Mouse (Mus musculus) thymus, adult 2 months (tissue): ENCODE results near the gene Gprc5c. TPM values are rescaled to one million over a fixed set of nuclear protein-coding genes. Genes with fewer than 3 reads are reported as not detected.

Experiments used
- DNase-seq: peaks from one replicate; pipeline ENCODE4 v3.0.0; 2021
- H3K27ac ChIP-seq: fragments of 200-500 bp; 2 replicates; pipeline ENCODE4 v1.5.1; 2012; ENCODE audit warnings: low read length, control low read depth; ENCODE audit not compliant: control insufficient read depth, insufficient read depth
- H3K27me3 ChIP-seq: fragments of 200-500 bp; 2 replicates; pipeline ENCODE4 v1.6.1; 2012; ENCODE audit warnings: mild to moderate bottlenecking, low read length, moderate library complexity, mixed read lengths; ENCODE audit not compliant: control insufficient read depth, insufficient read depth
- H3K36me3 ChIP-seq: fragments of 200-500 bp; 2 replicates; pipeline ENCODE4 v1.6.1; 2012; ENCODE audit warnings: mild to moderate bottlenecking, low read length, moderate library complexity; ENCODE audit not compliant: control insufficient read depth, insufficient read depth
- H3K4me1 ChIP-seq: fragments of 200-500 bp; replicated peaks from 2 replicates; pipeline ENCODE4 v1.6.1; 2012; ENCODE audit warnings: low read length; ENCODE audit not compliant: control insufficient read depth, insufficient read depth
- H3K4me3 ChIP-seq: fragments of 200-500 bp; 2 replicates; pipeline ENCODE4 v1.5.1; 2012; ENCODE audit warnings: mild to moderate bottlenecking, low read length, control low read depth, moderate library complexity; ENCODE audit not compliant: control insufficient read depth, insufficient read depth
- CTCF ChIP-seq: fragments of 200-500 bp; IDR thresholded peaks from 2 replicates; pipeline ENCODE4 v1.5.1; 2012; ENCODE audit warnings: mild to moderate bottlenecking, control low read depth, low read length, moderate library complexity, borderline replicate concordance; ENCODE audit not compliant: control insufficient read depth, poor library complexity, insufficient read depth; ENCODE audit errors: extremely low read depth
- POLR2A ChIP-seq: fragments of 200-500 bp; IDR thresholded peaks from 2 replicates; pipeline ENCODE4 v1.6.1; 2012; ENCODE audit warnings: mild to moderate bottlenecking, low read length, control low read depth, moderate library complexity; ENCODE audit not compliant: control insufficient read depth, poor library complexity, insufficient read depth; ENCODE audit errors: extremely low read depth
- WGBS: fragments of 180-500 bp; shearing (Covaris S2); methylation state at CpG from one replicate; pipeline ENCODE4 v1.1.7; 2018; 5-methylcytosine and 5-hydroxymethylcytosine counted together
- polyA plus RNA-seq: library from polyadenylated mRNA; depleted of rRNA; stranded (reverse); fragments of >200 nt; gene quantifications from 2 replicates; pipeline ENCODE4 v1.2.3, GENCODE M21; 2012

Gprc5c gene
- polyA plus RNA-seq, 1 experiment, result 5.4 TPM

DNA sequence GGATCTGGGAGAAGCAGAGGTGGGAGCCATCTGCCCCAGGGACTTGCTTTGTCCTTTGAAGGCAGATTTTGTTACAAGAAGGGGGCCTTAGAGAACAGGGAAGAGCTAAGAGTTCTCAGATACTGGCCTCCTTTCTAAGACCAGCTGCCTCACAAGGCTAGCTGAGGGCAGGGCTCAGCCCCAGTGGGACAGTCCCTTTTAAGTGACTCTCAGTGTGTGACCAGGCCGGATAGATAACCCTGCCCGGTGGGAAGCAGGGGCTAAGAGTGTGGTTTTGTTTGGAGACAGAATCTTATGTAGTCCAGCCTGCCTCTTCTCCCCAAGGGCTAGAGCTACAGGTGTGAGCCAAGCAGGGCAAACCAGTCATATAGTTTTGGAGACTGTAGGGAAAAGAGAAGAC is 1.4 kb upstream of the Gprc5c start:
- DNase-seq, result no peak
- H3K4me3 ChIP-seq, result no peak overlapping the region
- H3K36me3 ChIP-seq, result no peaks in the 10 kb centered on the region
- H3K27ac ChIP-seq, result no peak overlapping the region
- 0 out of 2 replicates have a peak, but pooled peaks cover 5% of the 10 kb centered on the region for H3K4me1 ChIP-seq
- H3K27me3 ChIP-seq, result peaks cover 18% of the 10 kb centered on the region
- TF ChIP-seq POLR2A (no peak), CTCF (no peak)
- WGBS, result 53% methylated on average over 2 of the region's 2 CpGs

DNA sequence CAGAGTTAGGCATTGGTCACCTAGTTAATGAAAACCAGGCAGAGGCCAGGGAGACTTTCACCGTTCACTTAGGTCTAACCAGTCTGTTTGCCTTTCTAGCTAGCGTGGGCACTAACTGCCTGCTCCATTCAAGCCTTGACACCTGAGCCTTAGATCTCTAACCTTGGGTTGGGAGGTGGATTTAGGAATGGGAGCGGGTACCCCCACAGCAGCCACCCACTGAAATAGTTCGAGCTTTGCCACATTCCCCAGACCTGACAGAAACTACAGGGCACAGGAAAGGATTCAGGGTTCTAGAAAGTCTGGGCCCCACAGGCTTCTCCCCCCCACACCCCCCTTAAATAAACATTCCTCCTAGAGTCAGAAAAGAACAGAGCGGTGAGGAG is 893 bp upstream of the Gprc5c start:
- Histone ChIP-seq H3K27me3 (peaks cover 18% of the 10 kb centered on the region), H3K4me3 (no peak overlapping the region)
- DNase-seq, result no peak

DNA sequence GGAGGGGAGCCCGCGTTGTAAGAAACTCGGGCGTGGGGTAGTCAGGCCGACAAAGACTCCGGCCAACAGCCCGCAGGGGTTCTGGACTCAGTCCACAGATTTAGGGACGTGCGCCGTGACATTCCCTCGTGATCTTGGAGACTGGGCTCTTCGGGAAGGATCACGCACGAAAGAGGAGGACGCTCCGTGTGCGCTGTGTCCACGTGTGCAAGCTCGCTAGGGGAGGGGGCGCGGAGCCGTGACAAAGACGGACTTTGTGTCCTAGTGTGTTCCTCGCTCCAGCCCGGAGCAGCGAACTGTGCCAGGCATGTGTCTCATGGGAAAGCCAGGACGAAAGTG is 286 bp downstream of the Gprc5c start:
- H3K36me3 ChIP-seq, result no peaks in the 10 kb centered on the region
- peak overlapping the region; percentile 30 for H3K4me3 ChIP-seq
- H3K27me3 ChIP-seq, result peaks cover 18% of the 10 kb centered on the region
- no peak for DNase-seq
- H3K4me1 ChIP-seq, result 0 out of 2 replicates have a peak, but pooled peaks cover 5% of the 10 kb centered on the region
- no peak overlapping the region for H3K27ac ChIP-seq
- TF ChIP-seq CTCF (no peak), POLR2A (no peak)
- WGBS, result 4% methylated on average over 27 of the region's 27 CpGs

More for the DNA sequence above, 893 bp upstream of the Gprc5c start:
- TF ChIP-seq CTCF, result no peak
- no peak for TF ChIP-seq POLR2A
- no peak overlapping the region for H3K27ac ChIP-seq
- H3K36me3 ChIP-seq, result no peaks in the 10 kb centered on the region
- WGBS, result 70% methylated on average over 5 of the region's 5 CpGs
- 0 out of 2 replicates have a peak, but pooled peaks cover 5% of the 10 kb centered on the region for H3K4me1 ChIP-seq

DNA sequence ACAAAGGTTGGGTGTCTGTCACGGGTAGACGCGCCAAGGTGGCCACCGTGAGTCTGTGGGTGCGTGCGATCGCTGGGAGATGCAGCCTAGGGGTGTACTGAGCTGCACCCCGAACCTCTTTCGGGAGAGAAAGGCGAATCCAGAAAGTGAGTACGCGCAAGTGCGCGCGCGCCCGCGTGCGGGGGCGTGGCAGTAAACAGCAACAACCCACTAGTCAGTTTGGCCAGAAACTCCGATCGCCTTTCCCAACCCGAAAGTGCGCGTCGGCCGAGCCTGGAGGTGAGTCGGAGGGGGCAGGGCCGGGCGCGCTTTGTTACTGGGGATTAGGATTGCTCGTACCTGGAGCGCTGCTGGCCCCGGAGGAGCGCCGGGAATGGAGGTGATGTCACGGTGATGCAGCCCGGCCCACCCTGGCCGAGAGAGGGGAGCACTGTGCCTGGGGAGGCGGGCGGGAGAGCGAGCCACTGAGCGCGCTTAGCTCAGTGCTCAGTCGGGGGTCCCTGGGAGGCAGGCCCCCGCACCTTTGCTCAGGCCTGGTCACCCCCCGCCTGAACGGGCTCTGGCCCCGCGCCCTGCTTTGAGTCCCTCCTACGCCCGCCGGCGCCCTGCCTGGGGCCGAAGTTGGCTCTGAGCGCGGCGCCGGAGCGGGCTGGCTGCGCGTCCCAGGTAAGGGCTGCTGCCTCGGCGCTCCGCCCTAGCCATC is 807 bp downstream of the Gprc5c start:
- no peak overlapping the region for H3K27ac ChIP-seq
- H3K36me3 ChIP-seq, result no peaks in the 10 kb centered on the region
- DNase-seq, result no peak
- under 1% methylated on average over 65 of the region's 65 CpGs for WGBS
- 0 out of 2 replicates have a peak, but pooled peaks cover 5% of the 10 kb centered on the region for H3K4me1 ChIP-seq
- TF ChIP-seq POLR2A (no peak), CTCF (no peak)
- peak overlapping the region; percentile 30 for H3K4me3 ChIP-seq
- H3K27me3 ChIP-seq, result peaks cover 18% of the 10 kb centered on the region

DNA sequence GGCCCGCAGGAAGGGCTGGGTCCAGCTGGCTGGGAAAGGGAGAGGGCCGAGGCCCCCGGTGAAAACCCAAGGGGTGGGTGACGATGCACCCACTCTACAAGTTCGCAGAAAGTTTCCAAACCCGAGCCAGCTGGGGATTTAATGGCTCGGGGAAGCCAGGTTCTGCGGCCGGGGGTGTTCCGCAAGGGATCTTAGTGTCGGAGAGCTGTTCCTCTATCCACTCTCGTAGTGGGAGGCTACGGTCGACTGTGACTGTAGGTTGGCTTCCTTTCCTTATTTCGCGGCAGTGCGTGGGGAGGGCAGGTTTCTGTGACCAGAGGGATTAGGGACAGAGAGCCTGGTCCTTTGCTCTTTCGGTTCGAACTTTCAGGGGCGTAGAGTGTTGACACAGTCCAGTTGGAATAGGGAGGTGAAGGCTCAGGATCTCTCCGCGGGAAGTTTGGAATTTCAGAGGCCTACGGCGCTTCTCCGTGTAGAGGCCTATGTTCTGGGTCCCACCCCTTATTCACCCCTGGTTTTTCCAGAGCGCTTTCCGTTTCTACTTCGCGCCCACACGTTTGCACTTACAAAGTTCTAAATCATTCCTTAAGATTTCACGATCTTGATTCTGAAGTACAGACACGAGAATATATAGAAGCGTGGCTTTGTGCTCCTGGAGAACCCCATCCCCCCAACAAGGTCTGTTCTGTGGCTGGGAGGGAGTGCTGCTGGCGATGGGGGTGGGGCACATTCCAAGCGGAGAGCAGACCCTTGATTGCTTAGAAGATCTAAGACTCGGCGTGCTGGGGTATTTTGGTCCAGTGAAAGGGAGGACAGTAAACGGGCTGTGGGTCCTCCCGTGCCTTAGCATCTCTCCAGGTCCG is 1.6 kb downstream of the Gprc5c start:
- H3K4me1 ChIP-seq, result 0 out of 2 replicates have a peak, but pooled peaks cover 5% of the 10 kb centered on the region

DNA sequence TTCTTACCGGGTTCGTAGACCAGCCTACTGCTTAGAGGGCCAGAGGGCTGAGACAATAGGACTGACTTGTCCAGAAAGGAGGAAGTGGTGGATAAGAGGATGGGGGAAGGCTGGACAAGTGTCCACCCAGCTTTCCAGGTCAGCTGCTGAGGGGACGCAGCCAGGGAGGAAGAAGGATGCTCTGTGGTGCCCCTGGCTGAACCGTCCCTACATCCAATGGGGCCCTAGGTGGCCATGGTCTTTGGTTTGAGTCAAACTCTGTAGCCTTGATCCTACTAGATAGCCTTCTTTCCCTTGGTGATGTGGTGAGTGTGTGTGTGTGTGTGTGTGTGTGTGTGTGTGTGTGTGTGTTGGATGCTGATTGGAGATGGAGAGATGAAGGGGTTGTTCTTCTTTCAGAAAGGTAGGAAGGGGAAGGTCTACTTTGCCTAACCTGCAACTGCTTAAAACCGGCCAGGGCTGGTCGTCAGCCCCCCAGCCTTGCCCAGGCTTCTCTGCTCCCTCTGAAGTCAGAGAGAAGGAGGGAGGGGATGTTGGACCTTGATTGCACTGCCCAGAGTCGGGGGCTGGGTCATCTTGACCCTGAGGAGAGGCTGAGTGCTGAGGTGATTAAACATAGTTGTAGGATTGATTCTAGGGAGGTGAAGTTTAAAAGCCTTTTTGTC is 2.4 kb downstream of the Gprc5c start:
- 66% methylated on average over 7 of the region's 7 CpGs for WGBS
- no peaks in the 10 kb centered on the region for H3K36me3 ChIP-seq
- peaks cover 18% of the 10 kb centered on the region for H3K27me3 ChIP-seq
- 0 out of 2 replicates have a peak, but pooled peaks cover 5% of the 10 kb centered on the region for H3K4me1 ChIP-seq
- TF ChIP-seq POLR2A, result no peak
- no peak overlapping the region for H3K27ac ChIP-seq
- no peak for DNase-seq
- H3K4me3 ChIP-seq, result no peak overlapping the region

More for the DNA sequence above, 1.6 kb downstream of the Gprc5c start:
- H3K4me3 ChIP-seq, result peak overlapping the region; percentile 30
- 10% methylated on average over 40 of the region's 40 CpGs for WGBS
- TF ChIP-seq POLR2A, result no peak
- TF ChIP-seq CTCF, result no peak
- H3K27ac ChIP-seq, result no peak overlapping the region
- no peaks in the 10 kb centered on the region for H3K36me3 ChIP-seq
- no peak for DNase-seq
- peaks cover 18% of the 10 kb centered on the region for H3K27me3 ChIP-seq
